Mouse (Mus musculus): ENCODE measurements at regions not wholly inside any gene's neighbourhood (a gene's known extent, or its start where the extent isn't known, plus 50 kb on each side); places are given as distances from the start of the nearest gene placed in this dataset.

DNA sequence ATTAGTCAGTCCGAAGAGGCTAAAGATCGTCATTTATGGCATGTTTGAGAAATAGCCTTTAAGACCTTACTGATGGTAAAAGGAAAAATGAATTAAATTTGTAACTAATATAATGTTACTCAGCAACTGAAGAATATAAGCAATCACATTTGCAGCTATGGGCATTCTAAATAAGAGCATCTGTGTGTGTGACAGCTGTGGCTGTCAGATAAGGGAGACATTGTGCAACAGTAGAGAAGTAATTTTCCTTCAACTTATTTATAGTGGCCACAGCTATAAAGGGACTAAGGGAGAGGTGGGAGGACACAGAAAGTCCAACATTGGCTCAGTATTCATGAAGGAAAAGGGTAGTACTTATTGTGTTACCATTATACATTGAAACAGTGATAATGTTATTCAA, 591.8 kb upstream of the Fat1 start:
- WGBS: 82% methylated on average over 2 of the region's 2 CpGs
- H3K36me3 ChIP-seq: no peaks in the 10 kb centered on the region
- no peaks in the 10 kb centered on the region for H3K9me3 ChIP-seq
- no peaks in the 10 kb centered on the region for H3K4me1 ChIP-seq (replicated peaks)
- H3K4me3 ChIP-seq: no peak overlapping the region
- no peak overlapping the region for H3K4me2 ChIP-seq
- no peak overlapping the region for H3K9ac ChIP-seq
- no peaks in the 10 kb centered on the region for H3K27me3 ChIP-seq
- ATAC-seq (ENCODE audit: low FRiP score, low read depth): no peak
- H3K27ac ChIP-seq (replicated peaks): no peak overlapping the region

DNA sequence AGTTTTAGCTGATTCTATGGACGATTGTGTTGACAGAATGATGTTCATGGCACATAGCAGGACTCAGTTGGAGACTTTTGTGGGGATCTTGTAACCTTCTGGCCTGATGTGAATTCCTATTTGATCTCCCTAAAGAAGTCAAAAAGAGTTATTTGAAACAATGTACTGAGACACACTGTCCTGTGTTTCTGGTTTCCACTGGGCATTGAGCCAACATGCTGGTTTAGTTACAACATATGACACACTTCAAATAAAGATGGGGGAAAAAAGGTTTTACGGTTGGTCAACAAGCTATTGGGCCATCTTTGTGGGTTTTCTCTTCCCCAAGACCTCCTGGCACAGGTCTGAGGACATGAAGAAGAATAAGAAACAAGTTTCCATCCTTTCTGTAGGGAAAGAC, 591.3 kb upstream of the Fat1 start:
- no peaks in the 10 kb centered on the region for H3K27me3 ChIP-seq
- WGBS: 42% methylated on average over 2 of the region's 2 CpGs
- ATAC-seq (ENCODE audit: low FRiP score, low read depth): no peak
- H3K27ac ChIP-seq (replicated peaks): no peak overlapping the region
- no peak overlapping the region for H3K4me3 ChIP-seq
- H3K36me3 ChIP-seq: no peaks in the 10 kb centered on the region
- no peaks in the 10 kb centered on the region for H3K4me1 ChIP-seq (replicated peaks)
- H3K4me2 ChIP-seq: no peak overlapping the region
- H3K9ac ChIP-seq: no peak overlapping the region
- H3K9me3 ChIP-seq: no peaks in the 10 kb centered on the region

DNA sequence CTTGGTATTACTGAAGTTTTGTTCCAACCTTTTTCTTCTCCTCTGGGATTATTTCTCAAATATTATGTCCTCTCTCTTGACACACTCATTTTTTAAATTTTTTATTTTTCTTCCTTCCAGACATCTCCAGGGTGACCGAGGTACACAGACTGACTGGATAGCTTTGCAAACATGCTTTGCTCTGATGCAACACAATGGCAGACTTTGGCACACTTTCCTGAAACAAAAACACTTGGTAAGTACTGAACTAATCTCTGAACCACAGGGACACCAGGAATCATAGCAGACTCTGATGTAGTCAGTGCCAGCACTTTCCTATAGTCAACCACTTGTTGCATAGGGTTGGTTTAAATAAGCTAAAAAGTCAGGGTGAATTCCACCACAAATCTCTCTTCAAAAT, 587.8 kb upstream of the Fat1 start:
- H3K27me3 ChIP-seq: no peaks in the 10 kb centered on the region
- no peak overlapping the region for H3K4me2 ChIP-seq
- no peak overlapping the region for H3K27ac ChIP-seq (replicated peaks)
- 95% methylated on average over 1 of the region's 1 CpGs for WGBS
- ATAC-seq (ENCODE audit: low FRiP score, low read depth): no peak
- no peak overlapping the region for H3K4me3 ChIP-seq
- no peaks in the 10 kb centered on the region for H3K4me1 ChIP-seq (replicated peaks)
- H3K36me3 ChIP-seq: no peaks in the 10 kb centered on the region
- no peaks in the 10 kb centered on the region for H3K9me3 ChIP-seq
- H3K9ac ChIP-seq: no peak overlapping the region

DNA sequence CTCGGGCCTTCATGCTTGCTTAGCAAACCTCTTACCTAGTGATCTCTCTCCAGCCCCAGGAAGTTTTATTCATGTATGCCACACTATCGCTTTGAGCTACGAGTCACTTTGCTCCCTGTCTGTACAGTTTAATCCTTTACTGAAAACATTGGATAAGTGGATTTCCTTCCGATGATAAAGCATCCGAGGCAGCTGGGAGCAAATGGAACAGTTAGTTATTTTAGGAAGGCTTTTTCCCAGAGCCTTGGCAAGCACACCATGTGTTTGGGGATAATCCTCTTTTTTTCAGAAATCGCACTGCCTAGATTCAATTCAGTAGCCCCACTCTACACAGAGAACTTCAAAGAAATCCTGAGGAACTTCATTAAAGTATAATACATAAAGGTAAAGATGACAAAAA, 561.3 kb upstream of the Fat1 start:
- Histone ChIP-seq H3K27me3 (no peaks in the 10 kb centered on the region), H3K4me1 (replicated peaks) (no peaks in the 10 kb centered on the region), H3K27ac (replicated peaks) (no peak overlapping the region), H3K36me3 (no peaks in the 10 kb centered on the region), H3K9ac (no peak overlapping the region), H3K9me3 (no peaks in the 10 kb centered on the region), H3K4me2 (no peak overlapping the region), H3K4me3 (no peak overlapping the region)
- WGBS: 82% methylated on average over 6 of the region's 6 CpGs
- no peak for ATAC-seq (ENCODE audit: low FRiP score, low read depth)

DNA sequence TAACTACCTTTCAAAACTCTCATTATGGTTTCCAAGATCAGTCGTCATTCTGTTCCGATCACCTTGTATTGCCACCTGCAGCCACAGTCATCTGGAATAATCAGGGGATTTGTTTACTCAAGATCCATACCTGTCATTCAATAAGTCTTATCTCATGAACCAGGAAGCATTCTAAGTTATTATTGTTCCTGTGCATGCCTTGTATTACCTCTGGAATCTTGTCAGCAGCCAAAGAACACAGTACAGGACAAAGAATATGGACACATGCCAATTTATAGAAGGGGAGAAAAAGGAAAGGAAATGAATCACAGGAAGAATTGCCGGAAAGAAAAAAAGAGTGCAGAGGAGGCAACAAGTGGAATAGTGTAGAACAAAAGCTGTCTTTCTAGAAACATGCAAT, 557.5 kb upstream of the Fat1 start:
- Histone ChIP-seq H3K27ac (replicated peaks) (no peak overlapping the region), H3K9ac (no peak overlapping the region), H3K4me3 (no peak overlapping the region), H3K4me2 (no peak overlapping the region), H3K27me3 (no peaks in the 10 kb centered on the region), H3K4me1 (replicated peaks) (no peaks in the 10 kb centered on the region), H3K36me3 (no peaks in the 10 kb centered on the region), H3K9me3 (no peaks in the 10 kb centered on the region)
- 66% methylated on average over 3 of the region's 3 CpGs for WGBS
- ATAC-seq (ENCODE audit: low FRiP score, low read depth): no peak

DNA sequence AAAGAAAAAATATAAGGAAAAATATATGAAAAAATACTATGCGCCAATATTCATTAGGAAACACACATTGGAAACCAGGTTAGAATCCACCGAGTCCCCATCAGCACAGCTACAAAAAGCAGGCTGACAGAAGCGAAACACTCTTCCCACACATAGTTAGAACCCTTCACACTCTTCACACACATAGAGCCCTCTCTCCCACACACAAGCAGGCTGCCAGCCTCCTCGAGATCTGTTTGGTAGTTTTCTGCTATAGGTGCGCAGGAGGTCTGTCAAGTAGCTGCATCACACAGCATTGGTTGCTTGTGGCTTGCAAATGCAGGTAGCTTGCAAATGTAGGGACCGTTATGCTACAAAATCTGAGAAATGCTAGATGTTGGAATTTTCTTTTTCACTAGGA, 526.8 kb upstream of the Fat1 start:
- no peaks in the 10 kb centered on the region for H3K9me3 ChIP-seq
- no peak overlapping the region for H3K4me2 ChIP-seq
- no peak overlapping the region for H3K27ac ChIP-seq (replicated peaks)
- H3K4me3 ChIP-seq: no peak overlapping the region
- ATAC-seq (ENCODE audit: low FRiP score, low read depth): no peak
- H3K27me3 ChIP-seq: no peaks in the 10 kb centered on the region
- no peak overlapping the region for H3K9ac ChIP-seq
- H3K36me3 ChIP-seq: no peaks in the 10 kb centered on the region
- no peaks in the 10 kb centered on the region for H3K4me1 ChIP-seq (replicated peaks)
- 94% methylated on average over 6 of the region's 6 CpGs for WGBS

DNA sequence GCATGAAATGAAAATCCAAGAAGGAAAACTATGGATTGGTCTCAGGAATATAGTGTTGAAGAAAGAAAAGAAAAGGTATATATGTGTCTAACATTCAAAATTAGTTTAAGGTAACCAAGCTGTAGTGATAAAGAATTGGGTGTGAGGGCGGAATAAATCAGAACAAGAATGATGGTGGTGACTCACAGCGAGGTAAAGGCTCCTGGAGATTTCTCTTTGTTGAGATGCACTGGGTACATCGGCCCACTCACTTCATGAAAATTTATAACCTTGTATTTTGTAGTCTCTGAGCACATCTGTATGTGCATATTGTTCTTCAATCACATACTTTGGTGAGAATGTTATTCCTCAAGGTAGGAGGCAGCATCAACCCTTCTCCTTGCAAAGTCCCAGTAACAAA, 525.0 kb upstream of the Fat1 start:
- Histone ChIP-seq H3K4me1 (replicated peaks) (no peaks in the 10 kb centered on the region), H3K9me3 (no peaks in the 10 kb centered on the region), H3K27ac (replicated peaks) (no peak overlapping the region), H3K4me2 (no peak overlapping the region), H3K4me3 (no peak overlapping the region), H3K36me3 (no peaks in the 10 kb centered on the region), H3K9ac (no peak overlapping the region), H3K27me3 (no peaks in the 10 kb centered on the region)
- 94% methylated on average over 3 of the region's 3 CpGs for WGBS
- ATAC-seq (ENCODE audit: low FRiP score, low read depth): no peak

DNA sequence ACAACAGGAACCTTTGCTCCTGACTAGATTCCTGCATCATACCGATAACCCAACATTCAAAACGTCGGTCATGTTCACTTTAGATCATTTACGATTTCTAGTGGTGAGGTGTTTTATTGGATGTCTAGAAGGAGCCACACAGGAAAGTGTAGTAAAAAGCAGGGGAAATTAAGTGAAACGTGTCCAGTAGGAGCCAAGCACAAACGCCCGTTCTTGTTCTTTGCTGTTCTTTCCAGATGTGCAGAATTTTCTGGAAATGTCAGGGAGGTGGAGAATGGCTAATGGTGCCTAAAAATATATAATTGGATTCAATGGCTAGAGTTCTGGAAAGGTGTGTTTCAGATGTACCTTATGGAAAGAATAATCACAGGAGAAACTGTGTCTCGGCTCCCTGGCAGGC, 517.2 kb upstream of the Fat1 start:
- Histone ChIP-seq H3K4me3 (no peak overlapping the region), H3K9me3 (no peaks in the 10 kb centered on the region), H3K27me3 (no peaks in the 10 kb centered on the region), H3K4me2 (no peak overlapping the region), H3K36me3 (no peaks in the 10 kb centered on the region), H3K27ac (replicated peaks) (no peak overlapping the region), H3K9ac (no peak overlapping the region), H3K4me1 (replicated peaks) (no peaks in the 10 kb centered on the region)
- no peak for ATAC-seq (ENCODE audit: low FRiP score, low read depth)
- WGBS: 93% methylated on average over 8 of the region's 8 CpGs

DNA sequence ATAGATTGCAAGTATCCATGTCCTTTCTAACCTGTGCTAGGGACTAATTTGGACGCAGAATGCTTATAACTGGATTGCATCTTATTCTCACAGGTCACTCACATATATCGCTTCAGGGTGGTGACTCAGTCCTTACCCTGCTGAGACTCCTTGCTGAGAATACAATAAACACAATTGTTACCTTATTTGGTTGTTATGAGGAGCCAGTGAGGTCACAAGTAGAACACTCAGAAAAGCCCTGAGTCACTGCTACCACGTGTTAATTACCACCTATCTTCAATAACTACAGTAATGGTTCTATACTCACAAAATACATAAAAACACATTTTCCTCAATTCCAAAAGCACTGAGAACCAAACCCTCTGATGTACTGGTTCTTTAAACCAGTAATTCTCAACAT, 479.8 kb upstream of the Fat1 start:
- H3K4me2 ChIP-seq: no peak overlapping the region
- H3K36me3 ChIP-seq: no peaks in the 10 kb centered on the region
- ATAC-seq (ENCODE audit: low FRiP score, low read depth): no peak
- H3K27me3 ChIP-seq: no peaks in the 10 kb centered on the region
- H3K4me1 ChIP-seq (replicated peaks): no peaks in the 10 kb centered on the region
- H3K27ac ChIP-seq (replicated peaks): no peak overlapping the region
- H3K9ac ChIP-seq: no peak overlapping the region
- H3K4me3 ChIP-seq: no peak overlapping the region
- H3K9me3 ChIP-seq: no peaks in the 10 kb centered on the region
- 68% methylated on average over 3 of the region's 3 CpGs for WGBS

DNA sequence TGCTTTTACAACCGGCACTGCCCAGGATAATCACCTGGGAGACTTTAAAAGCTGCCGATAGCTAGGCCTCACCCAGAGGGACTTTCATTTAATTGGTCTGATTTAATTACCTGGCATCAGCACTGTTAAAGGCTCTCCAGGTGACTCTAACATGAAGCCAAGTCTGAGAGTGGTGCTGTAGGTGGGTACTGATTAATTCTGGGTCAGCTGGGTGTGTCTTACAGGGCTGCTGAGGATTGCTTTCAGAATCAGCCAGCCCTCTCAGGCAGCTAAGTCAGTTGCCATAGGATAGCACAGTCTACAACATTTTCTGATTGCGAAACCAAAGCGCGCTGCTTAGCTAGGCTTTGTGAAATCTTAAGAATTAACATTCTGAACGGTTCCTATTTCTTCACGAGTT, 478.9 kb upstream of the Fat1 start:
- Histone ChIP-seq H3K9me3 (no peaks in the 10 kb centered on the region), H3K4me1 (replicated peaks) (no peaks in the 10 kb centered on the region), H3K9ac (no peak overlapping the region), H3K27ac (replicated peaks) (no peak overlapping the region), H3K4me3 (no peak overlapping the region), H3K36me3 (no peaks in the 10 kb centered on the region), H3K27me3 (no peaks in the 10 kb centered on the region), H3K4me2 (no peak overlapping the region)
- no peak for ATAC-seq (ENCODE audit: low FRiP score, low read depth)
- WGBS: 81% methylated on average over 7 of the region's 7 CpGs

DNA sequence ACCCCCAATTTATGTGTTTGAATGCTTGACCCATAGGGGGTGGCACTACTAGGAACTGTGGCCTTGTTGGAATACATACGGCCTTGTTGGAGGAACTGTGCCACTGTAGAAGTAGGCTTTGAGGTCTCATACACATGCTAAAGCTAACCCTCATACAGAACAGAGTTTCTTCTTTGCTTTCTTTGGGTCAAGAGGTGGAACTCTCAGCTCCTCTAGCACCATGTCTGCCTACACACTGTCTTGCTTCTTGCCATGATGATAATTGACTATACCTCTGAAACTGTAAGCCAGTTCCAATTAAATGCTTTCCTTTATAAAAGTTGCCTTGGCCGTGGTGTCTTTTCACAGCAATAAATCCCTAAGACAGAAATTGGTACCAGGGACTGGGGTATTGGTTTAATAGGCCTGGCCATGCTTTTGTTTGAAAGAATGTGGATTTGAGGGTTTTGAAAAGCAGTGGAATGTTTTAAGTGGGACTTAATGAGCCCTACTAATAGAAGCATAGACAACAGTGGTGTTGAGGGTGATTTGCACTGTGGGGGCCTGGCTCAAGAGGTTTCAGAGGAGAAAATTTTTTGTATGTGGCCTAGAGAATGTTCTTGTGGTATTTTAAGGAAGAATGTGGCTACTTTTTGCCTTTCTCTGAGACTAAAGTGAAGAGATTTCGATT, 468.7 kb upstream of the Fat1 start:
- no peak for ATAC-seq (ENCODE audit: low FRiP score, low read depth)
- H3K4me2 ChIP-seq: no peak overlapping the region
- WGBS: 71% methylated on average over 3 of the region's 3 CpGs

DNA sequence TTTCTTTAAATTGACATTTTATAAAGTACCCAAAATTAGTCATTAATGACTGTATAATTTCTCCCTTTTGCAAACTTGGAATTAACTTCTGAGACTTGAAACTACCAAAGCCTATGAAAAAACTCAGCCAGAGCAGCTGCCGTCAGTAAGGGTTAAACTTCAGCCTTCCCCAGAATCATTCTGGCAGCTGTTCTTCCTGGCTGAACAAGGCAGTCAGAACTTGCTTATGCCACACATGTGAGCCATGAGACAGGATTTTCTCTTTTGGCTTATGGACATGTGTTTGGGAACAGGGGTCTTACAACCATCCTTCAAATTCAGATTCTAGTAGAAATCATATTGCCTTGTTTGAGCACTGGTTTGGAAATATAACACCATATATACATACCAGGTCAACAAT, 422.4 kb upstream of the Fat1 start:
- 87% methylated on average over 1 of the region's 1 CpGs for WGBS
- ATAC-seq (ENCODE audit: low FRiP score, low read depth): no peak
- Histone ChIP-seq H3K9me3 (no peaks in the 10 kb centered on the region), H3K4me3 (no peak overlapping the region), H3K4me1 (replicated peaks) (no peaks in the 10 kb centered on the region), H3K27me3 (no peaks in the 10 kb centered on the region), H3K36me3 (no peaks in the 10 kb centered on the region), H3K27ac (replicated peaks) (no peak overlapping the region), H3K4me2 (no peak overlapping the region), H3K9ac (no peak overlapping the region)

More for the DNA sequence above, 468.7 kb upstream of the Fat1 start:
- Histone ChIP-seq H3K27me3 (no peaks in the 10 kb centered on the region), H3K9ac (no peak overlapping the region), H3K4me1 (replicated peaks) (no peaks in the 10 kb centered on the region), H3K4me3 (no peak overlapping the region), H3K9me3 (no peaks in the 10 kb centered on the region), H3K36me3 (no peaks in the 10 kb centered on the region), H3K27ac (replicated peaks) (no peak overlapping the region)

DNA sequence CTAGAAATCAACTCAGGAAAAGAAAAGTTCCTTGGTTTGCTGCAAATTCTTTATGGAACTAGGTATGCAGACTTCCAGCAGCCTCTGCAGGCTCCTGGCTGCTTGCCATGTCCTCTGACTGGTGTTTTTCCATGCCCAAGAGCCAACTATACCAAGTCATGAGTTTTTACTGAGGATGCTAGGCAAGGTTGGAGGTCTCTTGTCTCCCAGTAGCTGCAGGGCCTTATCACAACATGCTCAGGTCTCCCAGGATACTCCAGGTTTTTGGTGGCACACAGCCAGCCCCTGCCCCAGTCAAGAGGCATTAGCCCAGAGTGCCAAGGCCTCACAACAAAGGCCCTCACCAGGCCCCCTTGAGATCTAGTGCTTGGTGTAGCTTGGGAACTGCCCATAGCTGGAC, 409.3 kb upstream of the Fat1 start:
- H3K27me3 ChIP-seq: no peaks in the 10 kb centered on the region
- H3K27ac ChIP-seq (replicated peaks): no peak overlapping the region
- no peaks in the 10 kb centered on the region for H3K4me1 ChIP-seq (replicated peaks)
- H3K4me3 ChIP-seq: no peak overlapping the region
- no peak overlapping the region for H3K9ac ChIP-seq
- no peak overlapping the region for H3K4me2 ChIP-seq
- no peak for ATAC-seq (ENCODE audit: low FRiP score, low read depth)
- no peaks in the 10 kb centered on the region for H3K36me3 ChIP-seq
- no peaks in the 10 kb centered on the region for H3K9me3 ChIP-seq
